Mouse (Mus musculus) heart, postnatal 0 days (tissue): ENCODE results near the gene Syt9.

Experiments used
- CTCF ChIP-seq: IDR thresholded peaks from 2 replicates; pipeline ENCODE4 v1.5.1; 2016; ENCODE audit warnings: antibody characterized with exemption, control low read depth, low read depth
- EP300 ChIP-seq: IDR thresholded peaks from 2 replicates; pipeline ENCODE4 v1.6.1; 2016; ENCODE audit warnings: antibody characterized with exemption, low read depth

DNA sequence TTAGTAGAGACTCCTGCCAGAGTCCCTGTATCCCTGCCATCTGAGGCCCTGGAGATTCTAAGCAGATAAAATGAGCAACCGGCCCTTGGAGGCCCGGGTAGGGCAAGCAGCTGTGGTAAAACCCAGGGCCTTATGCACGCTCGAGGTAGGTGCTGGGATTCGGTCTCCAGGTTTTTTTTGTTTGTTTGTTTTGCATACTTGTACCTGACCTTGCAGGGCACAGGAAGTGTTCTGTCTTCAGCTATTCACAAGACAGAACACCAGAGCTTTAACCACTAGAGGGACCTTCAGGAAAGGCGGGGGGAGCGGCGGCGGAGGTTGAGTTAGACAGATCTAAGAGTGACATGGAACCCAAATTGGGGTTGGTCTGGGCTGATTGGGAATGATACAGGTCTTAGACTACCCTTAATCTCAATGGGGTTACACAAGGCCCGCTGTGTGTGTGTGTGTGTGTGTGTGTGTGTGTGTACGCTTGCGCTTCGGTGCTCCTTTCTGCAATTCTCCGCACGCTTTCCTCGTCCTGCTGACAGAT lies 223.9 kb downstream of the Syt9 start:
- TF ChIP-seq CTCF (peak; percentile 56), EP300 (no peak)
